Mouse (Mus musculus) neutrophil, adult 5-6 weeks (primary cell): ENCODE measurements around the gene Actrt2. TPM values are rescaled to one million over a fixed set of nuclear protein-coding genes. Genes with fewer than 3 reads are reported as not detected.

Experiments used
- ATAC-seq: fragments of 151-379, 151-347 bp; 2 replicates; pipeline ENCODE4 v1.8.0; 2017; ENCODE audit warnings: mild to moderate bottlenecking, moderate TSS enrichment; ENCODE audit not compliant: insufficient number of reproducible peaks, poor library complexity, low FRiP score, severe bottlenecking; ENCODE audit errors: extremely low read depth
- total RNA-seq: library from RNA; stranded (forward); fragments of 200-1000 nt; gene quantifications from 2 replicates; pipeline ENCODE4 v1.2.3, GENCODE M21; 2017

The Actrt2 gene
- total RNA-seq: not detected in 2 replicates

DNA sequence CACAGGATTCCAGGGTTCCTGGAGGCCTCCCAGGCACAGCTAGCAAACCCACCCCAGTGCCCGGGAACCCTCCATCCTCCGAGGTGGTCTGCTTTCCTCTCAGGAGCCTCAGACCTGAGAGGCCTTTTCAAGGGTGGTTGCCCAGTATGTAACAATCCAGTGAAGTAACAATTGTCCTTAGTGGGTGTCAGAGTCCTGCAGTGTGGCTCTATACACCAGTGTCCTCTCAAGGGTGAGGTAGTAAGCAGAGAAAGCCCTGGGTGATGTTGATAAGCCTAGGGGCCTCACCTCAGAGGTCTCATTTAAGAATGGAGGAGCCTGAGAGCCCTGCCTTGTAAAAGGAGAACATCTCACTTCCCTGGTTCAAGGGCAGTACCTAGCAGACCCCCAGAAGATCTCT lies at the start of gene Actrt2:
TSS of gene Actrt2 (minus strand) at position 101 of the 400 bp plus-strand sequence.
- no peak for ATAC-seq

DNA sequence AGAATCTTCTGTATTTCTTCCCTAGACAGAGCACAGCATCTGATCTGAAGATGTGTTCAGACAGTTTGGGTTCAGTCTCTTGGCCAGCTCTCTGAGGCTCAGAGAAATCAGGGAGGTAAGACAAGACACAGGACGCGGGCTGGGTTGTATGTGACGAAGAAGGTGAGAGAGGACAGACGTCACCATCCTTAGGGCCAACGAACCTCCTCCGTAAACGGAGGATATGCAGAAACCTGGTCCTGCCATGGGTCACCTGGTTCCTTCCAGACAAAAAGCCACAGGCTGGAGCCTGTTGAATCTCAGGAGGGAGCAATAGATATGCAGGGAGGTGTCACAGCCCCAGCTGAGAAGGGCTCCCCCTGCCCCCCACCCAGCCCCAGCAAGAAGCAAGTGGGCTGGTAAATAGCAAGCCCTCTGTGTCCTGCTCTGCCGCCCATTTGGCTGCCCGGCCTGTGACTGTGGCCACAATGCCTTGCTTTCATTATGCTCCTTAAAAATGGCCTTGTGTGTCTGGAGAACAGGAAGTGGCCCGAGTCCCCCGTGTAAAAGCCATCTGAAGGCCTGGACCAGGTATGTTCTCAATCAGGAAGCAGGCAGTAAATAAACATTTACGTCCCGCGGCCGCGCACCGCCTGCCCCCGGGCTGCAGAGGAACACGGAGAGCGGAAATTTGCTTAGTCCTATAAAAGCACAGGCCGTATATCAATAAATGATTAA lies 41.9 kb upstream of the Actrt2 start:
- no peak for ATAC-seq

DNA sequence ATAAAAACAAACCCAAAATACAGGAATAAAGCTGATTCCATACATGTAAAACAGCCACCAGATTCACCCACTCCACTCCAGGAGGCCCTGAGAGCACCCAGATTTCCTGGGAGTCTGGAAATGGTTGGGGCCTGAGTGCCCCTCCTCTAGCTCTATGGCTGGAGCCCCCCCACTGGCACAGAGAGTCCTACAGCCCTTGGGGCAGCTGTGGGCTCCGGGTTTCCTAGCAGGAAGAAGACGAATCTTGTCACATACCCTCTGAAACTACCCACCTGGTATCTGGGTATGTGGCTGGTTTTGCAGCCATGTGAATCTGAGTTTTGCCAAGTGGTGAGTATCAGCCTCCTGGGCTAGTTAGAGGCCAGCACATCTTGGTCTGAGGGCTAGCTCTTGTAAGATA lies 41.1 kb upstream of the Actrt2 start:
- no peak for ATAC-seq

DNA sequence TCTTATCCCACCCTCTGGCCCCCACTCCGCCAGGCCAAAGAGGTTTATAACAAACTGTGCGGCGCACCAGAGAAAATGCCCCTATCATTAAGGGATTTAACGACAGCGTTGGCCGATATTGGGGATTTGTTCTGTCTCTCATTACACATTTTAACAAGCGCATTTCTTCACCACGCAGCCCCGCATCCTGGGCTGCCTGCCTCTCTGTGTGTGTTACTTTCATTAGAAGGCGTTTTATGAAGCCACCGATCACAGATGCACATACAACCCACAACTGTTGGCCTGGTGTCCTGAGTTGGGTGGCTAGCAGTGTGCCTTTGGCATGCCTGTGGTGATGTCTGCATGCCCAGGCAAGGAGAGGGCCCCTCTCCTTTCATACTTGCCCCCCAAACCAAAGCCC lies 40.6 kb upstream of the Actrt2 start:
- no peak for ATAC-seq

DNA sequence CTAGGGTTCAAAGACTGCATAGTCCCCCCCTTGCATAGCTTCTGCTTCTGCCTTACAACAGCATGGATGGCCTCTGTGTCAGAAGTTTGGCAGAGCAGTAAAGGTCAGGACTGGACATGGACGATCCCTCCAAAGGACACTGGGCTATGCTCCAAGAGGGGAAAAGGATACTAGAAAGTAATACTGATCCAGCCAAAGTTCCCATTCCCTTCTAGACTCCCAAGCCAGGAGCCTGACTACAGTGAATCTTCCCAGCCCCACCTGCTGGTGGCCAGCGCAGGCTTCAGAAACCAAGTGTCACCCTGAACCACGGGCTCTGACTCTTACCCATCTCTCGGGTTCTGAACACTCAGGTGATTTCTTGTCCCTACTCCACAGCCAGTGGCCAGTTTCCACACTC lies 39.9 kb upstream of the Actrt2 start:
- no peak for ATAC-seq

DNA sequence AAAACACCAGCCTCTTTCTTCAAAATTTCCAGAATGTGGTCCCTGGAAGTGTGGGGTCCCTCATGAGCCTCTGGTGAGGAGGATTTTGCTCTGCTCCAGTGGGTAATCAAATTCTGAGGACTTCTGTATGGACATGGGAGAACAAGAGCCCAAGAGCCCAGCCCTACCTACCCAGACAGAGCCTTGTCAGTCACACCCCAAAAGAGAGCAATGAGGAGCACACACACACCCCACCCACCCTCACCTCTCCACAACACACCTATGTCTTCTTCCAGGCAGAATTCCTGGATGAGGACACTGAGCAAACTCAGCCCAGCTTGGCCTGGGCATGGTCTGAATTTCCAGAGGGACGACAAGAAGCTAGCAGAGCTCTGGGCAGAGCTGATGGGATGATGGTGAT lies 38.8 kb upstream of the Actrt2 start:
- no peak for ATAC-seq

DNA sequence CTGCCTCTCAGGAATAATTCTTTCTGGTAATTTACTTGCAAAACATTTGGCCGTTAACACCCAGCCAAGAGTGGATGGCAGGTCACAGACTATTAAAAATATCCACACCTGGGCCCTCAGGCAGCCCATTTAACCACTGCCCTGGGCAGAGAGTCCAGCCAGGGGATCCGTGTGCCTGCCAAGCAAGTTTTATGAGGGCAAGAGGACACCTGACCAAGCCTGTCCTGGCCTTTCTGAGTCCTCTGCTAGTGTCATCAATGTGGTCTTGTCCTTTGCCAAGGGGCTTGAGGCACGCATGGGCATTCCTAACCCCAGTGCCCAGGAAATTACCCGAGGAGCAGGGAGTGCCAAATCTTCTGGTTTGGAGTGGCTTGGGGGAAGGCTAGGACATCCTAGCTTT lies 38.0 kb upstream of the Actrt2 start:
- no peak for ATAC-seq

DNA sequence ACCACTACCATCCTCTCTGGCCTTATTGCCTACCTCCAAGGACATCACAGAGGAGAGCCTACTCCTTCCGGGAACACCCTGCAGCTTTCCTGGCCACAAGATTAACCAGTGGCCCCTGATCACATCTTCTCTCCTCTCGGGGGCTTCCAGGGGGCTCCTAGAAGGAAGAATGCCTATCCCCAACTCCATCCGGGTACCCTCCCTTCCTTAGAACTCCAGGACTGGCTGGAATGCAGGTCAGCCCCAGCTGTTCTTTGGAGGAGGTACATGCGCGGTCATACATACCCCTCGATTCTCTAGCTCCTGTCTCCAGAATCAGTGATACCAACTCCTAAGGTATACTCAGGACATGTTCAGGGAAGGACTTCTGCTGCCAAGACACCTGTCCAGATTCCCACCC lies 37.4 kb upstream of the Actrt2 start:
- no peak for ATAC-seq

DNA sequence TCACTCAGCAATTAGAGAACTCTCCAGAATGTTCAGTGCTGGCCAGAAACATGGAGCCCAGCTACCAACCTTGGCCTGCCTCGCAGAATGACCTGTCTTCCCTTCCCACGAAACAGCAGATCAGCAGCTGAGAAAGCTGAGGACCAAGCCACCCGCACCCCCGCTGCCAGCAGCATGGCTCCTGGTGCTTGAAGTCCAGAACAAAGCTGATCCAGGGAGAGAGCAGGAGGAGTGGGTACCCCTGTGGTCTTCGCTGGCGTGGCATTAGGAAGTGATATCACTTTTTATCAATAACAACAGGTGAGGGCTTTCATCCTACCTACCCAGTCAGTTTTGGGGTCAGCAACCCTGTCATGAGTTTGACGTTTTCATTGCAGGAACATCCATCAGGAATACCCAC lies 36.9 kb upstream of the Actrt2 start:
- ATAC-seq: no peak

DNA sequence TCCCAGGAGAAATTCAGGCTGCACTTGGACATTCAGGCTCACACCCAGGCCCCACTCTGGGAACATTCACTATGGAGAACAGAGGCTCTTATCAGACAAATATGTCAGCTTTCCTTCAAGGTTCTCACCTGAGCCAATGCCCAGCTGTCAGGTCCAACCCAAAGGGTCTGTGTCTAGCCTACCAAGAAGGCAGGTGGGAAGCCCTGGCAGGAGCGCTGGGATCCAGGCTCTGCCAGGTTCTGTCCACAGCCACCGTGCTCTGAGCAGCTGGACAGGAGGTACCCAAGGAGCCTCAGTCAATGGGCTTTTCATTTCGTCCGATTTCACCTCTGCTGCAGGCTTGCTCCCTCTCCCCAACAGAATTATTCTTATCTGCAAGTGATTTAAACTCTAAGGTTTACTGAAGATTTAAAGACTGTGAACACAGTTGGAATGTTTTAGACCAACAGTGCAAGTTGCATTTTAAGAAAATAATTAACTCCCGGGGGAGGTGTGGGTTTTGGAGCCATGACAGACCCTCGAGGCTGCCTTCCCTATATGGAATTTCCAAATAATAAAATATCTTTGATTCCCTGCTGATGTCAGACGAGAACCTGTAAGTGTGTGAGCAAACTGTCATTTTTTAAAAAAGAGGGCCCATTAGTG lies 35.9 kb upstream of the Actrt2 start:
- no peak for ATAC-seq

DNA sequence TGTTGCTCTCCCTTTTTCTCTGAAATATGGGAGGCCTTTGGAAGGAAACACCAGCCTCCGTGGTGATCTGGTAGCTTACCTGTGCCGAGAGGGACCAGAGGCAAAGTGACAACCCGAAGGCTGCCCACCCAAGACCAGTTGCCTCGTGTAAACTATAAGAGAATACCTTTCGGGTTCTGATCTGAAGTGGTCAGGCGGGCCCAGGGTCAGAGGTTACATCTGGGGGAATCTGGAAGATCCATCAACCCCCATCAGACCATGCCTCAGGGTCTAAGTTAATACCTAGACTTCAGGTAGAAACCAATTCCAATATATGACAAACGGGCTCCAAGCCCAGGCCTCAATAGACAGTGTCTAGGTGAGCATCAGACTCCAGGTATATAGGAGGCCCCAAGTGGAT lies 35.3 kb upstream of the Actrt2 start:
- no peak for ATAC-seq

DNA sequence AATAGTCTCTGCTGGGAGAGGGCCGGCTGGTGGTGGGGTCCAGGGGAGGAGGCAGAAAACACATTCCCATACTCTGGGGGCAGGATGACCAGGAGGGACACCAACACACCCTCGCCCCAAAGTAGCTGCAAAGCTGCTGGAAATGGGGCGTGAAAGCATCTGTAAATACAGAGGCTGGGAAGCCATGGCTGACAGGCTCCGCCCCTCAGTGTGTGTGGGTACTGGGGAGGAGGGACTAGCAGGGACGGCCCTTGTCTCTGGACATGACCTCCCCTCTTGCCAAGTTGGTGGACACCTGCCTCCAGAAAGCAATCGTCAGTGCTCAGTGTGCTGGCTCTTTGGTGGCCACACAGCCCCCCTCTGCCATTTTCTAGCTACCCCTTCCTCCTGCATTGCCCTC lies 34.5 kb upstream of the Actrt2 start:
- no peak for ATAC-seq

DNA sequence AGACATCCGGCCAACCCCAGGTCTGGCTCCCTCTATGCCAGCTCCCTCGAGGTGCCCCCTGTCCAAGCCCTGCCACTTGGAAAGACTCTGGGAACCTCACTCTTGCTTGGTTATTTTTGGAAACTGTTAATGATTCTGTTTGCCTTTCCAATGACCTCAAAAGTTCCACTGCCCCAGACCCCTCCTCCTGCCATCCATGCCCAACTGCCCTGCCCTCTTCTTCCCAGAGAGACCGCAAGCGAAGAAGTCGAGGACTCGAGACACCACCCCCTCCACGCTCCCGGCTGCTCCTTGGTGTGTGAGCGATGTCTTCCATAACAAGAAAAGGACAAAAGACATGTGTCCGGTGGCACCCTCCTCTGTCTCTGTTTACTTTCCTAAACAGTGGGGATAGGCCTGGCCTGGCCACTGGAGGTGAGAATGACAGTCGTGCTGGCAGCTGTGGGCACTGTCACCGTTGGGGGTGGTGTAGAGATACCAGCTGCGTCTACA lies 33.3 kb upstream of the Actrt2 start:
- ATAC-seq: no peak

DNA sequence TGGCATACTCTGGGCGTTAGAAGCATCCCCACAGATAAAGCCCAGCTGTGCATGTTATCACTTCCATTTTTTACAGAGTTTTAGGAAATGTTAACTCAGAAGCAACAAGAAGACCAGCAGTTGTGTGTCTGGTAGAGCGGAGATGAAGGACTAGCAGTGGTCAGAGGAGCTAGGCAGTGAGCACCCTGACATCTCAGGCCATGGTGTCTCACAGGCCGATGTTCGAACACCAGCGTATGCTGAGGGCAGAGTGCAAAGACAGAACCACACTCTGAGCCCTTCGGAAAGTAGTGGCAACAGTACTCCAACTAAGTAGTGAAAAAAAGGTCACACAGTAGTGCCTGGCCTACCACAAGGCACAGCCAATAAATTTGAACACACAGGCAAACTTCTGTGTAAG lies 32.8 kb upstream of the Actrt2 start:
- no peak for ATAC-seq

DNA sequence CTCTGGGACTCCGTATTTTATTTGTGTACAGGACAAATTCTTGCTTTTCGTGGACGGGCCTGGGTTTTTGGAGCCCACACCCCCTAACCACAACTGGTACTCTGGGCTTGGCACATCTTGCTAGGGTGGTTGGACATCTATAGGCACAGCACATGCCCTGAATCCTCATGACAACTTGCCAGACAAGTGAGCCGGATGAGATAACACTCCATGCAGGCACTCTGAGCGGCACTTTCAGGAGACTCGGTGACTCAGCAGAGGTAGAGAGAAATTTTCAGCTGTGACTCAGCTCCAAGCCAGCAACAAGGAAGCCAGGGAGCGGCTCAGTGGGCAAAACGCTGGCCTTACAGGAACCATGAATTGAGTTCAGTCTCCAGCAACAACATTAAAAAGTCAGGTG lies 31.6 kb upstream of the Actrt2 start:
- no peak for ATAC-seq

DNA sequence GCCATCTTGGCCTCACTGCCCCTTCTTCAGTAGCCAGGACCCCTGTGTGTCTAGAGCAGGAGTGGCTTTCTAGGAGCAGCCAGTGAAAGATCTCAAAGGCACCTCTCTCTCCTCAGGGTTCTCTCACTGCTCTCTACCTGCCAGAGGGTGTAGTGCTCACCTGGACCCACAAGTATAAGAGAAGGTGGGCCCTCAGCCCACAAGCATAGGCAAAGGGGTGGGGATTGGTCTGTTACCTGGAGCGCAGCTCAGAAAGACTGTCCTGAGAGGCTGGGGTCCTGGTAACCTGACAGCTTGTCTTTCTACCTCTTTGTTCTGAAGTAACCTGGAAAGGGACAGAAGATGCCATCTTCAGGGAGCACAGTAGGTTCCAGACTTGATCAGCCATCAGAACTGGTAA lies 31.0 kb upstream of the Actrt2 start:
- ATAC-seq: no peak

DNA sequence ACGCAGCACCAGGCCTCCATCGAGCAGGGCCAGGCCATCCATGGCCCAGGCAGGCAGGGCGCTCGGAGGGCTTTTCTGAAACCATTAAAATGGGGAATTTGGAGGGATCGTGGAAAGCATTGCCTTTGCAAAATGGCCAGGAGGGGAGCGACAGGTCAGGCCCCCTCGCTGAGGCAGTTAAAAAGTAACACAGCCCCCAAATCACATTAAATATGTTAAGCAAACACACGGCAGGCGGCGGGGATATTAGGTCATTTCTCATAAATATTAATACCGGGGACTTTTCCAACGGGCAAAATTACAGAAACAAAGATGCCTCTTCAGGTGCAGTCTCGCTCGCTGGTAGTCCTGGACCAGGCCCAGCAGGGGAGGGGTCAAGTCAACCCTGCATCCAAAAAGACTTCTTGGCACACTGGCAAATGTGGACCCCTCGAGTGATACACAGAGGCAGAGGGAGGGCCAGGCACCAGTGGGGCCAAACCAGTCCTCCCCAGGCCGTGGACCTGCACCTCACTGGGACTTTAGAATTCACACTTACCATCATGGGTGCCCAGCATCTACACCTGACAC lies 30.4 kb upstream of the Actrt2 start:
- no peak for ATAC-seq

DNA sequence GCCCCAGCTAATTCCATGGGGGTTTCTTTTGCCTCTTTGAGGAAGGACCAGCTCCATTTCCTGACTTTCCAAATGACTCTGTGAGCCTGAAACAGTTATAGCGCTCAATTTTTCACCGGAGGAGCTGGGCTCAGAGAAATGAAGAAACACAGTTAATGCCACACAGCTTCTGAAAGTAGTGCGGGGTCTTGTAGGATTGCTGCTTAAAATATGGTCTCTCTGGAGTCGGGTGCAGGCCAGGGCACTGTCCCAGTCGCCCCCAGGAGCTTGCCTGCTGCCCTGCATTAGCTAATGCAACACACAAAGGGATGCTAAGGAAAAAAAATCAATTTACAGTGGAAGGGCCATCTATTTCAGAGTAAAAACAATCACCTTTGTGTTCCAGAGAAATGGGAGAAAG lies 29.8 kb upstream of the Actrt2 start:
- no peak for ATAC-seq

DNA sequence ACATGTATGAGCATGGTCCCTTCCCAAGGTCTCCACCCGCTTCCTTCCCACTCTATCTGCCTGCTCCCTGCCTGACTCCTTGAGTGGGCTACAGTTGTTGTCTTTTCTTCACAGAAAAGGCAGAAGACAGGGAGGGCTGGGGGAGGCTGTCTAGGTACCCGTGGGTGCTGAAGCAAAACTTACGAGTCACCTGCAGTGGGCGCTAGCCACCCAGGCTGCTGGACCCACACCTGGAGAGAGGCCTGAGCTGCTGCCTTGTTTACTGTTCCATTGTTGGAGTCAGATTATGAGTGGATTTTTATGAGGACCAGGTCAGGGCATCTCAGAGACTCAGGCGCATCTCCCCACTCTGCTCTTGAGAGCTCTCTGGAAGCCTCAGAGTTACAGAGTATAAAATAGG lies 28.9 kb upstream of the Actrt2 start:
- no peak for ATAC-seq

DNA sequence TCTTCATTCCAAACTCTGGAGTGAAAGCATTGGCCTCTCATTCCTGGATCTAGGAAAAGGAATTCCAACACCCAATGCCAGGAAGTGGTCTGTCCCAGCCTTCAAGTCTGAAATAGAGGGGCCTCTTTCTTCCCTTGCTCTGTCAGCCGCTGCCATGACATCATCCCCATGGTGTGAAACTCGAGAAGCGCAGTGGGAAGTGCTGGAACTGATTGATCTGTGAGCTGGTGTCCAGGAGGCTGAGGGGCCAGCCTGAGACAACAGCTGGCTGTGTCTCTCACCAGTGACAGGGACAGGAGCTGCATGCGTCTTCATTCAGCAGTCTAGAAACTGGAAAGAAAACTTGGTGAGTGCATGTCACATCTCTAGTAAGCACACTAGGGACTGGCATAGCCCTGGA lies 28.5 kb upstream of the Actrt2 start:
- no peak for ATAC-seq
